Mouse (Mus musculus) hindbrain, embryonic 15.5 days (tissue): ENCODE measurements around the gene Tmem164. TPM values are rescaled to one million over a fixed set of nuclear protein-coding genes. Genes with fewer than 3 reads are reported as not detected.

Experiments used
- ATAC-seq: fragments of 200-750 bp; cut with Nextera tagmentation; 2 replicates; pipeline ENCODE4 v1.8.0; 2017; ENCODE audit warnings: low read depth, moderate number of reproducible peaks, moderate TSS enrichment; ENCODE audit not compliant: low FRiP score
- H3K27ac ChIP-seq: fragments of 300-500 bp; sonication (generic); replicated peaks from 2 replicates; pipeline ENCODE4 v1.5.1; 2015; ENCODE audit warnings: mild to moderate bottlenecking, inconsistent platforms
- H3K27me3 ChIP-seq: fragments of 300-500 bp; sonication (generic); 2 replicates; pipeline ENCODE4 v1.6.1; 2015; ENCODE audit warnings: control low read depth, inconsistent platforms
- H3K36me3 ChIP-seq: fragments of 300-500 bp; sonication (generic); 2 replicates; pipeline ENCODE4 v1.6.1; 2015; ENCODE audit warnings: control low read depth, inconsistent platforms
- H3K4me1 ChIP-seq: fragments of 300-500 bp; sonication (generic); replicated peaks from 2 replicates; pipeline ENCODE4 v1.6.1; 2015; ENCODE audit warnings: control low read depth, inconsistent platforms
- H3K4me2 ChIP-seq: fragments of 300-500 bp; sonication (generic); 2 replicates; pipeline ENCODE4 v1.6.1; 2015; ENCODE audit warnings: moderate library complexity, mild to moderate bottlenecking, inconsistent platforms
- H3K4me3 ChIP-seq: fragments of 300-500 bp; sonication (generic); 2 replicates; pipeline ENCODE4 v1.5.1; 2015; ENCODE audit warnings: mild to moderate bottlenecking, inconsistent platforms
- H3K9ac ChIP-seq: fragments of 300-500 bp; sonication (generic); 2 replicates; pipeline ENCODE4 v1.6.1; 2015; ENCODE audit warnings: inconsistent platforms
- H3K9me3 ChIP-seq: fragments of 300-500 bp; sonication (generic); 2 replicates; pipeline ENCODE4 v1.6.1; 2016; ENCODE audit warnings: control low read depth, inconsistent platforms
- WGBS: fragments of 180-500 bp; shearing (Covaris S2); methylation state at CpG from one replicate; pipeline ENCODE4 v1.1.7; 2015; 5-methylcytosine and 5-hydroxymethylcytosine counted together
- polyA plus RNA-seq: library from polyadenylated mRNA; unstranded; fragments of >200 nt; fragmentation: Nextera tagmentation; extraction: Ambion mirVana; gene quantifications from 2 replicates; pipeline ENCODE4 v1.2.1, GENCODE M21; 2015

The Tmem164 gene
- polyA plus RNA-seq, 1 experiment from 2014 or later, result 25.1 TPM

DNA sequence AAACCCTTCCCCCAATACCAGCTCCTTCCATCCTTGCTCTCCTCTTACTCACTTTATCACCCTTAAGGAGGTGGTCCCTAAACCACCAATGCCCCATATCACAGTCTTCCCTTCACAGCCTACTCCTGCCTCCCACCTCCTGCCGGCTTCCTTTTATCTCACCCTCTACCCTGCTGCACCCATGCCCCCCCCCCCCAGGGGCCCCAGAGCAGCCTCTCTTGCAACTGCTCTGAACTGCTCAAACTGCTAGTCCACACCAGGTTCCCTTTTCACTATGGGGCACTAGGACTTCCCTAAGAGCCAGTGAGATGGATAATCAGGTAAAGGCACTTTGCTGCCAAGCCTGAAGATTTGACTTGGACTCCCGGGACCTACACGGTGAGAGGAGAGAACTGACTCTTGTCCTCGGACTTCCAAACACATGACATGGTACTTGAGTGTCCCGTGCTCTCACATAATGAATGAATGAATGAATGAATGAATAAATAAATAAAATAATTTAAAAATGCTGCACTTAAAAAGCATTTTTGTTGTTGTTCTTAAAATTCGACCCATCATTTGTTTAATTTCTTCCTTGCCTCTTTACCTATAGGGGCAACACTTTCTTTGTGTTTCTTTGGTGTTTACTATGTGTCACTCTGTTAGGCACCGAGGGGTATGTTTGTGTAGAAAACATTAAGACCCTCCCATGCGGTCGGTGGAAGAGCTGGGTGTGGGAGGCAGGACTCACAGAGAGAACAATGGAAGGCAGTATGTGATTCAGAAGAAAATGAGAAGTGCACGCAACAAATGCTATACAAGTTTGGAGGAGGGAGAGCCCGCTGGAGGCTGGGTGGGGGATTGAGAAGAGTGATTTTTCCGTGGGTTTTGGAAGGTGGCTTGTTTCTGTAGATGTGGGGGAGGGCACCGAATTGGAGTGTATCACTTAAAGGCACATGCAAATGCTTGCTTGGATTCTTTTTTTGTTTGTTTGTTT lies 2.4 kb upstream of the Tmem164 start:
- H3K4me3 ChIP-seq, result no peak overlapping the region
- ATAC-seq, result no peak
- 55% methylated on average over 13 of the region's 13 CpGs for WGBS
- no peak overlapping the region for H3K4me2 ChIP-seq
- H3K36me3 ChIP-seq, result no peaks in the 10 kb centered on the region
- no peak overlapping the region for H3K9ac ChIP-seq
- no peaks in the 10 kb centered on the region for H3K9me3 ChIP-seq
- peaks cover 8% of the 10 kb centered on the region for H3K4me1 ChIP-seq
- 0 out of 2 replicates have a peak, but pooled peaks cover 4% of the 10 kb centered on the region for H3K27me3 ChIP-seq
- H3K27ac ChIP-seq, result no peak overlapping the region

DNA sequence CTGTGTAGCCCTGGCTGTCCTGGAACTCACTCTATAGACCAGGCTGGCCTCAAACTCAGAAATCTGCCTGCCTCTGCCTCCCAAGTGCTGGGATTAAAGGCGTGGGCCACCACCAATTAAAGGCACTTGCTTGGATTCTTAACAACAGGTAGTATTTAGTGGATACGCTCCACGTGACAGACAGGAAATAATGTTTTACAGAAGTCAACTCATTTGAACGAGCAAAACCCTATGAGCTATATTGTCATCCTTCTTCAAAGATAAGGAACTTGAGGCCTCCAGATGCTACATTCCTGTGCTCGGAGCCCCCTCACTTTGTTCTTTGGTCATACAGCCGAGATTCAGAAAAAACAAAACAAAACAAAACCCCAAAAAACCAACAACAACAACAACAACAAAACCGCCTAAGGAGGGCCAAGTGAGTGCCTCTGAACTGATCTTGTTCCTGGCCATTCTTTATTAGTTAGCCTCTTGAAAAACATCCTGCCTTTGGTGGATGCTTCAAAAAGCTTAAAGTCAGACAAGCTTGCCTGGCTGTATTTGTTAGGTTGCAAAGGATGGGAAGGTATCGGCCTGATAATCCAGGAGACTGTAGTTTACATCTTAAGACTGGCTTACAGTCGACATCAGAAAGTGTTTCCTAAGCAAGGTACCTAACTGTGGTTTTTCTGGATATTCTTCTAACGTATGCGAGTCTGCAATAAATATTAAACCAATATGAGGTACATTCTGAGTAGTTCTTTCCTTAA lies 1.5 kb upstream of the Tmem164 start:
- 0 out of 2 replicates have a peak, but pooled peaks cover 4% of the 10 kb centered on the region for H3K27me3 ChIP-seq
- H3K9ac ChIP-seq, result no peak overlapping the region
- H3K4me3 ChIP-seq, result peak overlapping the region; percentile 59; the same call in 1 of the 2 replicates
- ATAC-seq, result no peak
- no peaks in the 10 kb centered on the region for H3K36me3 ChIP-seq
- no peaks in the 10 kb centered on the region for H3K9me3 ChIP-seq
- H3K4me2 ChIP-seq, result peak overlapping the region; percentile 68
- H3K4me1 ChIP-seq, result peaks cover 12% of the 10 kb centered on the region
- H3K27ac ChIP-seq, result no peak overlapping the region
- 52% methylated on average over 11 of the region's 11 CpGs for WGBS

DNA sequence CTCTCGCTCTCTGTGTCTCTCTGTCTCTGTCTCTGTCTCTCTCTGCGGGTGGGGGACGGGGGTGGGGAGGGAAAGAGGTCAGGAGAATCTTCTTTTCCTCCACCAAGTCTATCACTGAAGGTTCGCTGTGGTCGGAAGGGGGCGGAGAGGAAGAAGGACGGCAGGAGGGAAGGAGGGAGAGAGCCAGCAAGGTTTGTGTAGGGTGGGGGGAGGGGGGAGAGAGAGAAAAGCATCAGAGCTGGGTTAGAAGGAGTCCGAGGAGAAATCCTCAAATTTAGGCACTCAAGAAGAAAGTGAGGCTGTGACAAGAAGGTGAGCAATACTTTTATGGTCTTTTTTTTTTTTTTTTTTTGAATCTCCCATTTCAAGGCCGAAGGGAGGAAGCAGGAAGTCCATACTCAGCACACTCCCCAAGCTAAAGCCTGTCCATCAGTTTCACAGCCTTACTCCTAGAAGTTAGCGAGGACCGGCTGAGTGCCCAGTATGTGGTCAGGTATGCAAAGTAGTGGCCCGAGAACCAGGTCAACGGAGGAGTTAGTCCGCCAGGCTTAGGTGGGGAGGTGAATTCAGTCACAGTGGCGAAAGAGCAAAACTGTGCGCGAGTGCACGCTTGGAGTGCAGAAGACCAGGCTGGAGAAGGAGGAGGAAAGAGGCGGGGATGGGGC lies 683 bp upstream of the Tmem164 start:
- 0 out of 2 replicates have a peak, but pooled peaks cover 2% of the 10 kb centered on the region for H3K27me3 ChIP-seq
- H3K4me1 ChIP-seq, result peaks cover 12% of the 10 kb centered on the region
- 0 out of 2 replicates have a peak overlapping the region, but pooled peaks have one; percentile 16 for H3K9ac ChIP-seq
- H3K4me3 ChIP-seq, result peak overlapping the region; percentile 59
- 16% methylated on average over 19 of the region's 19 CpGs for WGBS
- H3K27ac ChIP-seq, result peak overlapping the region; percentile 86
- H3K9me3 ChIP-seq, result no peaks in the 10 kb centered on the region
- no peak; the same call in 1 of the 2 replicates for ATAC-seq
- no peaks in the 10 kb centered on the region for H3K36me3 ChIP-seq
- H3K4me2 ChIP-seq, result peak overlapping the region; percentile 68

- Histone ChIP-seq H3K27ac (peak overlapping the region; percentile 86), H3K4me1 (peaks cover 20% of the 10 kb centered on the region), H3K9ac (peak overlapping the region; percentile 60), H3K27me3 (0 out of 2 replicates have a peak, but pooled peaks cover 2% of the 10 kb centered on the region), H3K4me3 (peak overlapping the region; percentile 59), H3K4me2 (peak overlapping the region; percentile 68), H3K9me3 (no peaks in the 10 kb centered on the region), H3K36me3 (no peaks in the 10 kb centered on the region)
- 12% methylated on average over 25 of the region's 43 CpGs for WGBS
- ATAC-seq, result peak; percentile 68
Observed at GRCm38 (mm10) chrX:142681616-142682141, 473 bp downstream of the Tmem164 start.

GRCm38 (mm10) chrX:142682176-142682820 lies 1.1 kb downstream of the Tmem164 start:
- Histone ChIP-seq H3K4me1 (peaks cover 20% of the 10 kb centered on the region), H3K4me3 (peak overlapping the region; percentile 59), H3K27me3 (0 out of 2 replicates have a peak, but pooled peaks cover 2% of the 10 kb centered on the region), H3K9ac (peak overlapping the region; percentile 60), H3K27ac (peak overlapping the region; percentile 86), H3K9me3 (no peaks in the 10 kb centered on the region), H3K36me3 (no peaks in the 10 kb centered on the region), H3K4me2 (peak overlapping the region; percentile 68)
- 0 out of 2 replicates have a peak, but pooled peaks have one; percentile 9 for ATAC-seq
- WGBS, result 21% methylated on average over 28 of the region's 28 CpGs

GRCm38 (mm10) chrX:142682990-142683389 lies 1.8 kb downstream of the Tmem164 start:
- Histone ChIP-seq H3K36me3 (no peaks in the 10 kb centered on the region), H3K4me3 (peak overlapping the region; percentile 59), H3K27ac (no peak overlapping the region), H3K4me1 (peaks cover 20% of the 10 kb centered on the region), H3K9me3 (no peaks in the 10 kb centered on the region), H3K9ac (no peak overlapping the region), H3K27me3 (0 out of 2 replicates have a peak, but pooled peaks cover 2% of the 10 kb centered on the region), H3K4me2 (peak overlapping the region; percentile 68)
- WGBS, result 40% methylated on average over 5 of the region's 5 CpGs
- ATAC-seq, result no peak

GRCm38 (mm10) chrX:142684674-142685073 lies 3.5 kb downstream of the Tmem164 start:
- Histone ChIP-seq H3K27ac (no peak overlapping the region), H3K27me3 (no peaks in the 10 kb centered on the region), H3K9ac (no peak overlapping the region), H3K9me3 (no peaks in the 10 kb centered on the region), H3K4me2 (peak overlapping the region; percentile 68; the same call in 1 of the 2 replicates), H3K36me3 (no peaks in the 10 kb centered on the region), H3K4me1 (peaks cover 20% of the 10 kb centered on the region), H3K4me3 (no peak overlapping the region)
- WGBS, result 29% methylated on average over 4 of the region's 4 CpGs
- ATAC-seq, result no peak

GRCm38 (mm10) chrX:142685676-142686075 lies 4.5 kb downstream of the Tmem164 start:
- 39% methylated on average over 6 of the region's 6 CpGs for WGBS
- Histone ChIP-seq H3K9ac (no peak overlapping the region), H3K9me3 (no peaks in the 10 kb centered on the region), H3K4me1 (peaks cover 20% of the 10 kb centered on the region), H3K27me3 (no peaks in the 10 kb centered on the region), H3K36me3 (no peaks in the 10 kb centered on the region), H3K4me2 (peak overlapping the region; percentile 4; the same call in 1 of the 2 replicates), H3K27ac (no peak overlapping the region), H3K4me3 (no peak overlapping the region)
- ATAC-seq, result no peak

GRCm38 (mm10) chrX:142688509-142688908 lies 7.3 kb downstream of the Tmem164 start:
- H3K36me3 ChIP-seq, result no peaks in the 10 kb centered on the region
- 76% methylated on average over 7 of the region's 9 CpGs for WGBS
- H3K27me3 ChIP-seq, result no peaks in the 10 kb centered on the region
- H3K9me3 ChIP-seq, result no peaks in the 10 kb centered on the region
- H3K4me2 ChIP-seq, result no peak overlapping the region
- H3K4me1 ChIP-seq, result peaks cover 12% of the 10 kb centered on the region; the same call in 1 of the 2 replicates
- H3K27ac ChIP-seq, result no peak overlapping the region
- H3K4me3 ChIP-seq, result no peak overlapping the region
- ATAC-seq, result no peak
- no peak overlapping the region for H3K9ac ChIP-seq

DNA sequence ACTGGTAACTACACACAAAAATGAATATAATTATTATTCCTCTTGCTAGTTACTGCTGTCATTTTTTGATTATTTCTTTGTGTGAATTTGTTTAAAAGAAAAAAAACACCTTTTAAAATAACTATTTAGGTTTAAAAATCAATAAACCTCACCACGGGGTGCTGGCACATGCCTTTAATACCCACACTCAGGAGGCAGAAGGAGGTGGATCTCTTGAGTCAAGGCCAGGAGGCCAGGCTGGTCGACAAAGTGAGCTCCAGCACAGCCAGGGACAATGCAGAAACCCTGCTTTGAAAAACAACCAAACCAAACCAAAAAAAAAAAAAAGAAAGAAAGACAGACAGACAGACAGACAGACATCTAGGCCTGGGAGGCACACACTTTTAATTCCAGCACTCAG lies 12.1 kb downstream of the Tmem164 start:
- H3K4me2 ChIP-seq, result no peak overlapping the region
- H3K27ac ChIP-seq, result no peak overlapping the region
- 46% methylated on average over 2 of the region's 2 CpGs for WGBS
- H3K27me3 ChIP-seq, result 0 out of 2 replicates have a peak, but pooled peaks cover 3% of the 10 kb centered on the region
- H3K9ac ChIP-seq, result no peak overlapping the region
- no peaks in the 10 kb centered on the region for H3K36me3 ChIP-seq
- no peaks in the 10 kb centered on the region for H3K4me1 ChIP-seq
- no peak for ATAC-seq
- H3K9me3 ChIP-seq, result no peaks in the 10 kb centered on the region
- H3K4me3 ChIP-seq, result no peak overlapping the region

DNA sequence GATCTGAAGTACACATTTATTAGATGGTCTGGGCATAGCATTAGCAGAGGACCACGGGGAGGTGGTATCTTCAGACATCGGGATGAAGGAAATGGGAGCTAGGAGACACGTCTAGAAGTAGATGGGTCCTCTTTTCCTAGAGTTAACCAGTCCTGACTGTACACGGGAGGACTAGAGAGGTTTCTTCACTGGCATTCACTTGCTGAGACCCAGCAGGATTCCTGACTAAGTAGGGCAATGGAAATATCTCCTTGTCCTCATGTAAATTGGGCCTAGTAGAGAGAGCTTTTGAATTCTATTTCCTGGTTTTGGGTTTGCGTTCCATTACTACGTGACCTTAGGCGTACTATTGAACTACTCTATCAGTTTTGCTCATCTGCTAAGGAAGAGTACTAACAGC lies 13.1 kb downstream of the Tmem164 start:
- Histone ChIP-seq H3K9me3 (no peaks in the 10 kb centered on the region), H3K4me1 (no peaks in the 10 kb centered on the region), H3K27ac (no peak overlapping the region), H3K27me3 (0 out of 2 replicates have a peak, but pooled peaks cover 3% of the 10 kb centered on the region), H3K36me3 (no peaks in the 10 kb centered on the region), H3K4me3 (no peak overlapping the region), H3K9ac (no peak overlapping the region), H3K4me2 (no peak overlapping the region)
- no peak for ATAC-seq
- 86% methylated on average over 7 of the region's 7 CpGs for WGBS
